Mouse (Mus musculus) c-Kit-positive CD71-positive TER-119-positive erythroid progenitor cells, embryonic 14.5 days (primary cell): ENCODE measurements around the gene Gm20388.

ENCODE experiments used
- DNase-seq: peaks from one replicate; pipeline ENCODE4 v3.0.0-alpha.2; 2013; ENCODE audit warnings: low spot score

The Gm20388 gene

DNA sequence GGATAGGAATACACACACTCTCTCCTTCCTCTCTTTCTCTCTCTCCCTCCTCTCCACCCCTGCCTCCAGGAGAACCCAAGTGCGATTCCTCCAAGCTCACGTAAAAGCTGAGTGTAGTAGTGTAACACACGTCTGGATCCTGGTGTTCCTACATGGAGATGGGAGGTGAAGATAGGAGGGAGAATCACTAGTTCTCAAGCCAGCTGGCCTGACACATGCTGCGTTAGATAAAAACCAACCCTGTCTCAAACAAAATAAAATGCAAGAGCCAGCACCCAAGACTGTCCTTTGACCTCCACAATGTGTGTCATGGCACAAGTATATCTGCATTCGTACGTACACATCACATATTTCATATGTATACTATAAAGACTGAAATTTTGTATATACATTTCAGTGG is 3910.1 kb downstream of the Gm20388 start:
- DNase-seq = no peak

DNA sequence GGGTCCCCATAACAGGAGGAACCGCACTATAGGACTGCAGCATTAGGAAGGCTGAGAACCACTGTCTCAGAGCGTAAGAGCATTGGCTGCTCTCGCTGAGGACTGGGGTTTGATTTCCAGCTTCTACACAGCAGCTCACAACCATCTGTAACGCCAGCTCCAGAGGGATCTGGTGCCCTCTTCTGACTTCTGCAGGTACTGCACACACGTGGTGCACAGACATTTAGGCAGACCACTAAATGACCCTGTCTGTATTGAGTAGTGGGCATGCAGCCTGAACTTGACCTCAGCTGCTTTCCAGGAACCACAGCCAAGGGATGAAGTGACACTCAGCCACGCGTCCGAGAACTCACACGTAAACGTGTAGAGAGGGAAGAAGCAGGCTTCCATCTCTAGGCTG is 3912.5 kb downstream of the Gm20388 start:
- no peak for DNase-seq

- peak; percentile 50 for DNase-seq
These were observed 3913.0 kb downstream of the Gm20388 start for GRCm38 (mm10) chr8:123823532-123824123.

DNA sequence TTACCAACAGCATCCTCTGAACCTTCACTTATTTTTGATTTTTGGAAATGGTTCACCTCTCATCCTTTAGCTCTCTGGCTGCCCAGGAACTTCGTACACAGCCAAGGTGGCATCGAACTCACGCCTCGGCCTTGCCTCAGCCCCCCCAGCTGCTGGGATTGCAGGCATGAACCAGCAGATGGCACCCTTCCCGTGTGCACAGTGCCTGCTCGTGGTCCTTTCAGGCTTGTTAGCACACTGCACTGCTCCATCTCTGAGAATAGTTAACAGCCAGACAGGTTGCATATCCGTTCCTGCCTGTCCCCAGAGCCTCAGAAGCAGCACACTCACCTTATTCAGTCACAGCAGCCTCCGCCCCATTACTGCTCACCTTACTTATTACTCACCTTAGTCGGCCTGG is 3915.4 kb downstream of the Gm20388 start:
- DNase-seq = no peak

GRCm38 (mm10) chr8:123826758-123827157 is 3916.1 kb downstream of the Gm20388 start:
- DNase-seq = no peak

- DNase-seq = no peak
These were observed 3916.9 kb downstream of the Gm20388 start for GRCm38 (mm10) chr8:123827523-123827922.

- peak; percentile 62 for DNase-seq
These were observed 3922.1 kb downstream of the Gm20388 start for GRCm38 (mm10) chr8:123832757-123833156.

DNA sequence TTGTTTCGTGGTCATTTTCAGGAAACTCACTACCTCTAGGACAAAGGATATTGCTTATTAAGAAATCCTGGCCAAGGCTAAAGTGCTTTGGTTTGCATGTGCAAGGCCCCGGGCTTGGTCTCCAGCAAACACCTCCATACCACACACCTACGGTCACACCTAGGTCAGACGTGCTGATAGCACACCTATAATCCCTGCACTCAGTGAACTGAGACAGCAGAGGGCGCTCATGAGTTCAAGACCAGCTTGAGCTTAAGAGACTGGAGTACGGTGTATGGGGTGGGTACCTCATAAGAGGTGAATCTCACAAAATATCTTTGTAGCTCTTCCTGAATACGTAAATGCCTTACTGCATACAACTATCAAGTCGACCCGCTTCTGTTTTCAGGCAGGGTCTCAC is 3924.8 kb downstream of the Gm20388 start:
- peak; percentile 65 for DNase-seq

DNA sequence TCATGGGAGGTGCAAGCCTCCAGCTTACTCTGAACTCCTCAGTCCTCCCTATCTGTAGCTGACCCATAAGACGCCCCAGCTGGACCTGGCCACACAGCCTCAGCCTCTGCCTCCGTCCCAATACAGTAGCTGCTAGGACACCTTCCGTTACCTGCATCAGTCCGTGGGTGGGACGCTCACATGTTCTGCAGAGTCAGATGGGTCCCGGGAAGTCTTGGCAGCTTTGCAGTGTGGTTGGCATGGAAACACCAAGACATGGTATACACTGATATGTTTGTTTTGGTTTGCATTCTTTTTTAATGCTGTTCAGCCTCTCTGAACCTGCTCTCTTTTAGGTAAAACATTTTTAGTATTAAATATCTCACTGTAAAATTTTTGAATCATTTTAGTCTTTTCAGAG is 3925.7 kb downstream of the Gm20388 start:
- DNase-seq = no peak

DNA sequence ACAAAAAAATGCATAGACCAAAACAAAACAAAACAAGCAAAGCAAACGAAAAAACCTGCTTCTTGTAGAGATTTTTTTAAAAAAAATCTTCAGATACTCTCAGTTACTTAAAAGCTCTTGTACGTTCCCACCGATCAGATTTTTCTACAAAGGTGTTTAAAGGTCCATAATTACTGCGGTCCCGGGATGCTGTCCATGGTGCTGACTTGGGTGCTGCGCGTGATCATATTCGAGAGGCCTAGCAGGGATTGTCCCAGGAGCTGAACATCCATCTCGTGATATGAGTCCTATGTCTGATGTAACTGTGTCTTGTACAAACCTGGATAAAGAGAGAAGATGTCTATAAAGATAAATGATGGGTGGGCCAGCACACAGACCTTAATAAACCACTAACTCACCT is 3927.9 kb downstream of the Gm20388 start:
- DNase-seq = no peak

- no peak for DNase-seq
These were observed 3930.1 kb downstream of the Gm20388 start for GRCm38 (mm10) chr8:123840578-123841345.

DNA sequence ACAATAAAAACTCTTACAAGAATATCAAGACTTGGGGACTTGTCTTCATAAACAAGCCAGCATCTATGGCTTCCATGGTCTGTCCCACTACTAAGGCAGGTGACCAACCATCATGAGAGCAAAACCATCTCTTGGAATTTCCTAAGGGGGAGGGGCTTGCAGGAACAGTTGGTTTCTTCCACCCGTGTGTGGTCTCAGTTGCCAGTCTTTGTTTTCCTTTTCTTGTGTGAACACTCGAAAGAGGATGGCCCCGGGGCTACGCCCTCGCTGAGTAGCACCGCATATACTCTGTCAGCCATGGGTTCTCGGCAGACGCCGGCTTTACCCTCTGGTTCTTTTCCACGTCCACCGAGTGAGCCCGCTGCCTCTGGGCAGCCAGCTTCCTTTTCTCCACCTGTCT is 3931.4 kb downstream of the Gm20388 start:
- DNase-seq = no peak

- DNase-seq = no peak
These were observed 3933.7 kb downstream of the Gm20388 start for GRCm38 (mm10) chr8:123844341-123844740.

- DNase-seq = no peak
These were observed 3934.5 kb downstream of the Gm20388 start for GRCm38 (mm10) chr8:123845114-123845513.

DNA sequence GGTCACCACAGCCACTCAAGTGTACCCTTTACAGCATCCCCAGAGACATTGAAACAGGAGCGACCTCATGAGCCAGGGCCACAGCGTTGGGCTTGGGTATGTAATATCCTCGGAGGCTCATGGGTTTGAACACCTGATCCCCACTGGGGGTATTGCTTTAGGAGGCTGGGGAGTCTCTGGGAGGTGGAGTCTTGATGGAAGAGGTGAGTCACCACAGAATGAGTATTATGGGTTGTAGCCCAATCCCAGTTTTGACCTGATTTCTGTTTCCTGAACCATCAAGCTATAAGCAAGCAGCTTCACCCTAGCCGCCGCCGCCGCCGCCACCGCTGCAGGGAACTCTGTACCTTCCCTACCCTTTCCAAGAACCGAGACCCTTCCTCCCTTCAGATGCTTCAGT is 3935.3 kb downstream of the Gm20388 start:
- no peak for DNase-seq

- no peak for DNase-seq
These were observed 3935.9 kb downstream of the Gm20388 start for GRCm38 (mm10) chr8:123846509-123846908.

- DNase-seq = no peak
These were observed 3936.9 kb downstream of the Gm20388 start for GRCm38 (mm10) chr8:123847546-123847945.

DNA sequence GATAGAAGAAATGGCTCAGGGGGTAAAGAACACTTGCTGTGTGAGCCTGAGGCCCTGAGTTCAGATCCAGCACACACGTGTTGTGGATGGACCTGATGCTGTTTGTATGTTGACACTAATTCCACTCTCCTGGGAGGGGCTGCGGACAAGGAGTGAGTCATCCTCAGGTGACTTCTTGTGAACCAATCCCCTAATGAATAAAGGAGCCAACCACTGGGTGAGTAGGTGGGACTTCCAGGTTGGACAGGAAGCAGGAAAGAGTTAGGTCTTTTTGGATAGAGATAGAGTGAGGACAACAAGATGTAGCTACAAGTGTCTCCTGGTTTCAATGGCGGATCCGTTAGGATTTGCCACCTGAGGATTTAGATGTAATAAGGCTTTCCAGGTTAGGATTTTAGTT is 3938.7 kb downstream of the Gm20388 start:
- DNase-seq = no peak

DNA sequence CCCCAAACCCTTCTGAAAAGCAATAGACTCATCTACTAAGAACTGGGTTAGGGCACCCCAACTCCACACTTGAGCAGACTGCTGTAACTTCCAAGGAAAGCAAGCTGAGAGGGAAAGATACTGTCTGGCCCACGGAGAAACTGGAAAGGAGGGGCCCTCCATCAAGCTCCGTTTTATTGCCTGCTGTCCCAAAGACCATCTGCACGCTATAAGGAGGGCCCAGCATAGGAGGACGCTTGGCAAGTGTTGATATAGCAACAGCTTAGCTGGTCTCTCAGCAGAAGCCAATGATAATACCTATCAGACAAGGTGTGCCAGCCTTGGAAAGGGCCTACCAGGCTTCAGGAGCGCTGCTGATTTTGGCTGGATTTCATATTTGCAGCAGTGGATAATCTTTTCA is 3940.9 kb downstream of the Gm20388 start:
- DNase-seq = no peak

DNA sequence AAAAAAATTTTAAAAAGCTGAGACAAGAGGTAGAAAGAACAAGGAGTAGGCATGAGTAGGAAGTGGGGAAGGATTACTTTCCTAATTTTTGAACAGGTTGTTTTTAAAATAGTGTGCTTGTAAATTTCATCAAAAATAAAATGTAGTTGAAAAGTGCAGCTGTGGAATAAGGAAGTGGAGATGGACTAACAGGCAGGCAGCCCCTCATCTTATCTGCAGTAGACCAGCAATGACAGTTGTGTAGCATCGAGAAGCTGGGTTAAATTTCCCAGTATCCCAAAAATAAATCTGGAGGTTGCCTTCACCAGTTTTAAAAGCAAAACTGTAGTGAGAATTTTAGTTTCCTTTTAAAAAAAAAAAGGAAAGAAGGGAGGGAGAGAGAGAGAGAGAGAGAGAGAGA is 3943.6 kb downstream of the Gm20388 start:
- DNase-seq = no peak

GRCm38 (mm10) chr8:123854733-123855475 is 3944.3 kb downstream of the Gm20388 start:
- no peak for DNase-seq

- no peak for DNase-seq
These were observed 3946.7 kb downstream of the Gm20388 start for GRCm38 (mm10) chr8:123857361-123857760.

DNA sequence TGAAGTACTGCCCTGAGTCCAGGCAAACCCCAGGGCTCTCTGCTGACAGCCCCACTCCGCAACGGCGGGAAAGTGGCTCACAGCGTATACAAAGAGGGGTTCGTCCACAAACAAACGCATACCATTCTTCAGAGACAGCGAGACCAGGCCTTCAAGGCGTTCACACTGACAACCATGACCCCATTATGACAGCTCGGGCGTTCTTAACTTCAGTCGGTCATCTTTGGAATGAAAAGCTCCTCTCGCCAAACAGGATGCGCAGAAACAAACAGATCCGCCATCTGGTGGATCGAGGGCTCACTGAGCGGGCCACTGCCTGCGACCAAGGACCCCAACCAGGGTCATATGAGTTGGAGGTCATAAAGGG is 3947.9 kb downstream of the Gm20388 start:
- peak; percentile 35 for DNase-seq
